Mouse (Mus musculus) CH12.LX (cell line): Measurements from ENCODE around the gene Cep170. TPM values are rescaled to one million over a fixed set of nuclear protein-coding genes. Genes with fewer than 3 reads are reported as not detected.

Experiments used
- DNase-seq: peaks from one replicate; pipeline ENCODE4 v3.0.0-alpha.2; 2013; ENCODE audit errors: extremely low read depth
- H3K27ac ChIP-seq: 2 replicates; pipeline ENCODE4 v1.5.1; 2012; ENCODE audit warnings: low read depth, mild to moderate bottlenecking, control low read depth, moderate library complexity; ENCODE audit not compliant: insufficient read depth
- H3K27me3 ChIP-seq: replicated peaks from 2 replicates; pipeline ENCODE3; 2012; ENCODE audit warnings: inconsistent platforms
- H3K36me3 ChIP-seq, 2 experiments: replicated peaks in 1 of 2; 2 replicates each; pipeline versions ENCODE3 to v1.6.1; 2012; ENCODE audit warnings: inconsistent platforms in 1 of 2, low read length in 1 of 2, mild to moderate bottlenecking in 1 of 2, mixed read lengths in 1 of 2, moderate library complexity in 1 of 2; ENCODE audit not compliant: control insufficient read depth in 1 of 2, insufficient read depth in 1 of 2
- H3K4me1 ChIP-seq, 2 experiments: 2 replicates each; pipeline ENCODE4 v1.6.1; 2012; ENCODE audit warnings: inconsistent platforms in 1 of 2, moderate library complexity in 1 of 2; ENCODE audit not compliant: insufficient read depth in 2 of 2, control insufficient read depth in 1 of 2
- H3K4me2 ChIP-seq: 2 replicates; pipeline ENCODE4 v1.6.1; 2012; ENCODE audit warnings: low read depth, mild to moderate bottlenecking, control low read depth; ENCODE audit not compliant: poor library complexity, insufficient read depth, severe bottlenecking
- H3K4me3 ChIP-seq, 3 experiments: fragments of 150-350 bp in 1 of 3; sonication (generic) in 1 of 3; replicated peaks in 1 of 3; 2 replicates each; pipeline versions ENCODE3 to v1.5.1; 2011 to 2012; ENCODE audit warnings: low read depth in 2 of 3, low read length in 2 of 3, mild to moderate bottlenecking in 2 of 3, moderate library complexity in 2 of 3, control low read depth in 1 of 3, improper control_type of control experiment in 1 of 3, inconsistent platforms in 1 of 3, mixed read lengths in 1 of 3; ENCODE audit not compliant: poor library complexity in 1 of 3
- H3K79me2 ChIP-seq: replicated peaks from 2 replicates; pipeline ENCODE4 v1.6.1; 2012; ENCODE audit warnings: mild to moderate bottlenecking, moderate library complexity; ENCODE audit not compliant: control insufficient read depth, poor library complexity, insufficient read depth, severe bottlenecking; ENCODE audit errors: extremely low read depth
- H3K9ac ChIP-seq: 2 replicates; pipeline ENCODE4 v1.6.1; 2012; ENCODE audit warnings: low read depth, mild to moderate bottlenecking, control low read depth, moderate library complexity; ENCODE audit not compliant: insufficient read depth
- H3K9me3 ChIP-seq: replicated peaks from 2 replicates; pipeline ENCODE3; 2012; ENCODE audit warnings: low read length, inconsistent platforms, mixed read lengths
- BHLHE40 ChIP-seq: IDR thresholded peaks from 2 replicates; pipeline ENCODE4 v1.6.1; 2011; ENCODE audit warnings: mild to moderate bottlenecking, low read depth, low read length, improper control_type of control experiment
- CHD1 ChIP-seq: IDR thresholded peaks from 2 replicates; pipeline ENCODE4 v1.6.1; 2012; ENCODE audit warnings: low read depth, low read length, improper control_type of control experiment, inconsistent platforms
- CHD2 ChIP-seq: IDR thresholded peaks from 2 replicates; pipeline ENCODE4 v1.6.1; 2011; ENCODE audit warnings: low read length, improper control_type of control experiment
- EP300 ChIP-seq: IDR thresholded peaks from 2 replicates; pipeline ENCODE4 v1.6.1; 2011; ENCODE audit warnings: low read length, improper control_type of control experiment
- ETS1 ChIP-seq: conservative IDR thresholded peaks from 2 replicates; pipeline ENCODE4 v1.6.1; 2012; ENCODE audit warnings: low read depth, mild to moderate bottlenecking, inconsistent platforms, low read length, improper control_type of control experiment, moderate library complexity
- GABPA ChIP-seq: IDR thresholded peaks from 2 replicates; pipeline ENCODE4 v1.6.1; 2012; ENCODE audit warnings: low read depth, low read length, improper control_type of control experiment, inconsistent platforms; ENCODE audit not compliant: insufficient replicate concordance
- IRF4 ChIP-seq: IDR thresholded peaks from 2 replicates; pipeline ENCODE4 v1.6.1; 2014; ENCODE audit warnings: low read depth, mild to moderate bottlenecking, inconsistent platforms, low read length, improper control_type of control experiment
- JUN ChIP-seq: IDR thresholded peaks from 2 replicates; pipeline ENCODE4 v1.6.1; 2011; ENCODE audit warnings: low read depth, mild to moderate bottlenecking, low read length, improper control_type of control experiment, moderate library complexity; ENCODE audit not compliant: insufficient read depth
- JUND ChIP-seq: conservative IDR thresholded peaks from 2 replicates; pipeline ENCODE4 v1.6.1; 2011; ENCODE audit warnings: low read depth, low read length, improper control_type of control experiment
- MAFK ChIP-seq: IDR thresholded peaks from 2 replicates; pipeline ENCODE4 v1.6.1; 2011; ENCODE audit warnings: low read length, improper control_type of control experiment; ENCODE audit not compliant: insufficient replicate concordance
- MAX ChIP-seq: IDR thresholded peaks from 2 replicates; pipeline ENCODE4 v1.6.1; 2011; ENCODE audit warnings: low read length, improper control_type of control experiment
- MEF2A ChIP-seq: IDR thresholded peaks from 2 replicates; pipeline ENCODE4 v1.6.1; 2014; ENCODE audit warnings: low read depth, mild to moderate bottlenecking, inconsistent platforms, low read length, improper control_type of control experiment, borderline replicate concordance
- MXI1 ChIP-seq: IDR thresholded peaks from 2 replicates; pipeline ENCODE4 v1.6.1; 2011; ENCODE audit warnings: mild to moderate bottlenecking, low read depth, low read length, improper control_type of control experiment
- MYC ChIP-seq: IDR thresholded peaks from 2 replicates; pipeline ENCODE4 v1.6.1; 2011; ENCODE audit warnings: low read depth, mild to moderate bottlenecking, improper control_type of control experiment, low read length
- NELFE ChIP-seq: IDR thresholded peaks from 2 replicates; pipeline ENCODE4 v1.6.1; 2011; ENCODE audit warnings: low read depth, low read length, improper control_type of control experiment
- POLR2A ChIP-seq: IDR thresholded peaks from 2 replicates; pipeline ENCODE4 v1.6.1; 2011; ENCODE audit warnings: low read depth, mild to moderate bottlenecking, improper control_type of control experiment, low read length
- POLR2AphosphoS2 ChIP-seq: IDR thresholded peaks from 2 replicates; pipeline ENCODE4 v1.6.1; 2011; ENCODE audit warnings: low read depth, low read length, improper control_type of control experiment
- RAD21 ChIP-seq: IDR thresholded peaks from 2 replicates; pipeline ENCODE4 v1.6.1; 2011; ENCODE audit warnings: low read depth, mild to moderate bottlenecking, low read length, improper control_type of control experiment, moderate library complexity
- SMC3 ChIP-seq: IDR thresholded peaks from 2 replicates; pipeline ENCODE4 v1.6.1; 2011; ENCODE audit warnings: low read depth, low read length, improper control_type of control experiment
- TBP ChIP-seq: conservative IDR thresholded peaks from 2 replicates; pipeline ENCODE4 v1.6.1; 2011; ENCODE audit warnings: low read depth, low read length, improper control_type of control experiment
- TCF12 ChIP-seq: IDR thresholded peaks from 2 replicates; pipeline ENCODE4 v1.6.1; 2014; ENCODE audit warnings: low read depth, mild to moderate bottlenecking, inconsistent platforms, low read length, improper control_type of control experiment
- ZMIZ1 ChIP-seq: IDR thresholded peaks from 2 replicates; pipeline ENCODE4 v1.6.1; 2012; ENCODE audit warnings: low read depth, mild to moderate bottlenecking, inconsistent platforms, low read length, improper control_type of control experiment
- dilution Hi-C: fragments of 300-500 bp; cut with MboI; formaldehyde crosslinking; loops from 2 replicates; pipeline ENCODE4 v1.14.3; 2020; ENCODE audit warnings: low sequenced_read_pairs; ENCODE audit not compliant: extremely low pct_unique_long_range_greater_than_20kb, extremely low pct_ligation_motif_present
- in situ Hi-C: fragments of 300-500 bp; cut with MboI; formaldehyde crosslinking; loops from 3 replicates; pipeline ENCODE4 v1.14.3; 2019; ENCODE audit warnings: low sequenced_read_pairs, low pct_ligation_motif_present, low pct_unique_long_range_greater_than_20kb, mixed read lengths
- polyA plus RNA-seq: library from polyadenylated mRNA; unstranded; fragments of >175 nt; gene quantifications from 2 replicates; pipeline ENCODE4 v1.2.1, GENCODE M21; 2012; ENCODE audit warnings: low read depth; ENCODE audit not compliant: insufficient read length
- total RNA-seq, 2 experiments: library from RNA; depleted of rRNA; stranded (reverse); fragments of 300-350 nt in 1 of 2; fragments of >200 nt in 1 of 2; gene quantifications; 2 replicates each; pipeline ENCODE4 v1.2.3; 2012 to 2014

The Cep170 gene
- total and polyA plus RNA-seq, 3 experiments, result 14.8 to 16.6 (median 16.1) TPM

- Histone ChIP-seq H3K79me2 (no peaks in the 10 kb centered on the region), H3K27me3 (no peaks in the 10 kb centered on the region), H3K4me1 (peaks cover 0 to 12% of the 10 kb centered on the region in 2 experiments; a peak in 2 of 4 replicates), H3K9me3 (no peaks in the 10 kb centered on the region), H3K9ac (no peak overlapping the region), H3K27ac (no peak overlapping the region), H3K4me3 (no peak overlapping the region), H3K36me3 (peaks cover 22 to 44% of the 10 kb centered on the region in 2 experiments), H3K4me2 (no peak overlapping the region)
- dilution Hi-C loops, result no loop called here
- in situ Hi-C loops, result no loop called here
- DNase-seq, result no peak
- TF ChIP-seq NELFE, result no peak
Measured at GRCm38 (mm10) chr1:176833257-176833656, 19.4 kb upstream of the Cep170 start.

DNA sequence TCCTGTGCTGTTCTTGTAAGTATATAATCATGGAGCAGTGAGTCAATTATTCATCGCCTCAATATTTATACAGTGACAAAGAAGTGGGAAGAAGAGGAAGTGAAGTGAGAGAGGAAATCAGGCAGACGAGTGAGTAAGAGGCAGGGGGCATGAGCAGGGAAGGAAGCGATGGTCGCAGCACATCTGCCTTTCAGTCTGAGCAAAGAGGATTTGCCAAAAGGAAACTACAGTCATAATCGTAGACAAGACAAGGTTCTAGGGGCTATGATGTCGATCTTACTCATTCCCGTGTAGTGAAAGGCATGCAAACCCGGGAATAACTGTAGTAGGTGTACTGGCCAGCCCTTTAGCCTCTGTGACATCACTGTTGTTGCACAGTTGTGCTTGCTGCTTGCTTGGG lies 18.7 kb upstream of the Cep170 start:
- Histone ChIP-seq H3K4me1 (peaks cover under 1 to 19% of the 10 kb centered on the region in 2 experiments; a peak in 2 of 4 replicates), H3K27ac (no peak overlapping the region), H3K27me3 (no peaks in the 10 kb centered on the region), H3K9me3 (no peaks in the 10 kb centered on the region), H3K79me2 (no peaks in the 10 kb centered on the region; the same call in 1 of the 2 replicates), H3K4me2 (no peak overlapping the region), H3K9ac (no peak overlapping the region), H3K4me3 (no peak overlapping the region), H3K36me3 (peaks cover 22 to 45% of the 10 kb centered on the region in 2 experiments)
- peak; percentile 56 for DNase-seq
- no peak for TF ChIP-seq MYC
- peak; percentile 64 for TF ChIP-seq BHLHE40
- TF ChIP-seq CHD1, result no peak
- no peak for TF ChIP-seq CHD2
- no peak; the same call in 1 of the 2 replicates for TF ChIP-seq TCF12
- no peak for TF ChIP-seq MAX
- TF ChIP-seq EP300, result peak; percentile 76
- no peak for TF ChIP-seq MAFK
- TF ChIP-seq MEF2A, result 0 out of 2 replicates have a peak, but pooled peaks have one; percentile 27
- TF ChIP-seq ETS1, result peak; percentile 56
- TF ChIP-seq ZMIZ1, result no peak
- TF ChIP-seq MXI1, result no peak
- no peak for TF ChIP-seq SMC3
- TF ChIP-seq IRF4, result peak; percentile 81
- no peak for TF ChIP-seq POLR2AphosphoS2
- peak; percentile 52; the same call in 1 of the 2 replicates for TF ChIP-seq JUND
- TF ChIP-seq RAD21, result no peak
- peak; percentile 58 for TF ChIP-seq JUN
- TF ChIP-seq TBP, result no peak
- no peak for TF ChIP-seq POLR2A
- no peak for TF ChIP-seq NELFE
- no peak for TF ChIP-seq GABPA
- dilution Hi-C loops, result no loop called here
- in situ Hi-C loops, result no loop called here
